Mouse (Mus musculus) bone marrow, adult 2 months (tissue): Measurements from ENCODE around the gene Gm1043.

Experiments
- CTCF ChIP-seq: fragments of 200-500 bp; IDR thresholded peaks from 2 replicates; pipeline ENCODE4 v1.5.1; 2011; ENCODE audit warnings: low read length, control low read depth; ENCODE audit not compliant: control insufficient read depth, insufficient read depth
- POLR2A ChIP-seq: fragments of 200-500 bp; IDR thresholded peaks from 2 replicates; pipeline ENCODE4 v1.6.1; 2011; ENCODE audit warnings: low read depth, mild to moderate bottlenecking, control low read depth, low read length, borderline replicate concordance; ENCODE audit not compliant: control insufficient read depth

DNA sequence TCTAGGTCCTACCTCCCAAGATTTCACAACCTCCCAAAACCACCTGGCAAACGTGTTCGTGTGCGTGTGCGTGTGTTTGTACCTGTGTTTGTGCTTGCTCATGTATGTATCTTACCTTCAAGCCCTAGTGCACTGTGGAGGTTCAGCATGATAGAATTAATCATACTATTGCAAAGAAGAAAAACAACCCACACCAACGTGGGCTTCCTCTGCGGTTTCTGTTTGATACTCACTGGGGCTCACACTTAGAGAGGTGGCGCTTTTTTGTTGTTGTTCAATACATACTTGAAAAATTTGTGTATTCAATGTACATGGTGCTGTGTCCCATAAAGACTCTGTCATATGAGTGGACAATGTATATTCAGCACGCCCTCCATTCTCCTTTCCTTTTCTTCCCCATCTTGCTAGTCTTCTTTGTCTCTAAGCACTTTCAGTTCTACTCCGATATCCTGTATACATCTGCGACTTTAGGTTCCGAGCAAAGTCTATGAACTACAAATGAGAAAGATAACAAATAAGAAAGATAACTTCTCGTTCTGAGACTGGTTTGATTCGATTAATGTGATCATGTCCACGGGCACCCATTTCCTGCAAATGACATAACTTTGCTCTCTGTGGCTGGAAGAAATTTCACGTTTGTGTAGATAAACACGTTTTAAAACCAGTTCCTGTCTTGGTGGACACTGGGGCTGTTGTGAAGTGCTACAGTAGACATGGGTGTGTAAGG, 33.6 kb upstream of the Gm1043 start:
- TF ChIP-seq CTCF (no peak), POLR2A (no peak)
